Mouse (Mus musculus): ENCODE data around the gene Bpifb1. TPM values are rescaled to one million over a fixed set of nuclear protein-coding genes. Genes with fewer than 3 reads are reported as not detected.
"Not testable (repeated sequence)": the region's sequence is repeated elsewhere in the genome, so short reads cannot be mapped to it uniquely, and the experiment has no call there.

The Bpifb1 gene
- polyA plus RNA-seq, 1 experiment from 2014 or later: 0.28 TPM

DNA sequence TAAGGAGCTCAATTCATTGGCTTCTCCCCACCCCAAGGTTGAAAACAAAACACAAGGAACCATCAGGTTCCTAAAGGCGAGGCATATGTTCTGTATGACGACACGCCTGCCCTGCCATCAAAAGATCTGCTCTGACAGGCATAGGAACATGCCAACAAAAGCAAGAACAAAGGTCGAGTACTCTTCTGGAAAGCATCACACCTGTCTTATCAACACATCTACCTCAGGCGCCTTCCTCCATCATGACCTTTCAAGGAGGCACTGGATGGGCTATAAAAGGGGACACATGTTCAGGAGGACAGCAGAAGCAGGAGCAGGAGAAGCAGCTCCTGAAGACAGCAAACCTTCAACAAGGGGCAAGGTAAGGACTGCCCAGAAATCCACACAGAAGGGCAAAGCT, 66.9 kb downstream of the Bpifb1 start, which contains the start of gene Bpifb9a:
Gene Bpifb9a, plus strand, starts transcription at position 301 of the 400 bp plus-strand sequence.
- ATAC-seq; H3K27ac ChIP-seq; H3K4me2 ChIP-seq (replicated peaks); H3K4me1 ChIP-seq (replicated peaks); H3K27me3 ChIP-seq; H3K4me3 ChIP-seq (replicated peaks); H3K36me3 ChIP-seq; H3K9ac ChIP-seq (replicated peaks); H3K9me3 ChIP-seq: not testable (repeated sequence)
- 91% methylated on average over 5 of the region's 5 CpGs for WGBS

DNA sequence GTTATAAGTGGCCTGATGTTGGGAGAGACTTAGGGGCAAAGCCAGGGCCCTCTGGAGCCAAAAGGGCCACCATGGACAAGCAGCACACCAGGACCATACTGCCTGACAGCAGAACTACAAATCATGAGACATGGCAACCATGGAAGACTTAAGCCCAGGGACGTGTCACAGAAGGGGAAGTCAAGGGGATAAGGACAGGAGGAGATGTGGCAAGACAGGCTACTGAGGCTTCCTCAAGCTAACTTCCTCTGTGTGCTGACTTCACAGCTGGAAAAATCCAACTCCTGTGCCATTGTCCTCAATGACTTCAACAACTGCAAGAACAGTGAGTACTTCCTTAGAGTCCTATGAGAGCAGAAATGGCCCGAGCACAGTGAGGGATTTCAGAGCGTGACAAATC, 73.8 kb downstream of the Bpifb1 start:
- WGBS: 67% methylated on average over 3 of the region's 3 CpGs
- H3K4me1 ChIP-seq (replicated peaks); H3K4me2 ChIP-seq (replicated peaks); H3K27ac ChIP-seq; H3K9me3 ChIP-seq; ATAC-seq; H3K4me3 ChIP-seq (replicated peaks); H3K27me3 ChIP-seq; H3K9ac ChIP-seq (replicated peaks); H3K36me3 ChIP-seq: not testable (repeated sequence)

Other genes starting within 250 kb of the Bpifb1 start
- gene Bpifa6, start 215.9 kb upstream of the Bpifb1 start, polyA plus RNA-seq (2015; fragmentation: Nextera tagmentation; extraction: Ambion mirVana): not detected in 2 replicates
- gene Bpifa2, start 182.6 kb upstream of the Bpifb1 start, polyA plus RNA-seq (2015; fragmentation: Nextera tagmentation; extraction: Ambion mirVana): not detected in 2 replicates
- gene Bpifa3, start 60.5 kb upstream of the Bpifb1 start, polyA plus RNA-seq (2015; fragmentation: Nextera tagmentation; extraction: Ambion mirVana): not detected in 2 replicates
- gene Bpifa1, start 47.9 kb upstream of the Bpifb1 start, polyA plus RNA-seq (2015; fragmentation: Nextera tagmentation; extraction: Ambion mirVana): not detected in 2 replicates
- not detected in 2 replicates for gene Bpifa5, start 28.2 kb upstream of the Bpifb1 start, polyA plus RNA-seq (2015; fragmentation: Nextera tagmentation; extraction: Ambion mirVana)
- gene Bpifb5, start 32.9 kb downstream of the Bpifb1 start, polyA plus RNA-seq (2015; fragmentation: Nextera tagmentation; extraction: Ambion mirVana): 0.12 TPM in 1 of 2 replicates, not detected in the other
- gene Bpifb9a, start 67.0 kb downstream of the Bpifb1 start, polyA plus RNA-seq (2015; fragmentation: Nextera tagmentation; extraction: Ambion mirVana): not detected in 2 replicates
- gene Bpifb9b, start 116.4 kb downstream of the Bpifb1 start, polyA plus RNA-seq (2015; fragmentation: Nextera tagmentation; extraction: Ambion mirVana): not detected in 2 replicates
- 15.2 and 15.4 TPM in 2 replicates for gene Cdk5rap1, start 182.2 kb downstream of the Bpifb1 start, polyA plus RNA-seq (2015; fragmentation: Nextera tagmentation; extraction: Ambion mirVana)
- gene Snta1, start 217.3 kb downstream of the Bpifb1 start, polyA plus RNA-seq (2015; fragmentation: Nextera tagmentation; extraction: Ambion mirVana): 4.8 and 5.9 TPM in 2 replicates
- gene Cbfa2t2, start 245.7 kb downstream of the Bpifb1 start, polyA plus RNA-seq (2015; fragmentation: Nextera tagmentation; extraction: Ambion mirVana): 71.6 and 83.1 TPM in 2 replicates